Mouse (Mus musculus): ENCODE data around the gene Cab39. TPM values are rescaled to one million over a fixed set of nuclear protein-coding genes. Genes with fewer than 3 reads are reported as not detected.

Cab39 gene
- polyA plus RNA-seq, 2 experiments: 48.9 to 59.4 TPM

GRCm38 (mm10) chr1:85898761-85899387, 105.6 kb downstream of the Cab39 start:
- no peaks in the 10 kb centered on the region for H3K27me3 ChIP-seq (ENCODE audit: control insufficient read depth, insufficient read depth, low read length)
- no peak overlapping the region for H3K4me3 ChIP-seq (replicated peaks; ENCODE audit: low read length)
- H3K9ac ChIP-seq (ENCODE audit: low read depth, low read length, severe bottlenecking): no peak overlapping the region
- peaks cover 18% of the 10 kb centered on the region for H3K36me3 ChIP-seq (ENCODE audit: control insufficient read depth, insufficient read depth, low read length)
- no peak overlapping the region for H3K4me2 ChIP-seq (replicated peaks; ENCODE audit: low read depth, low read length, severe bottlenecking)
- DNase-seq (ENCODE audit: low spot score) (no peak), ATAC-seq (ENCODE audit: low FRiP score, low read depth) (no peak)
- no peak for TF ChIP-seq POLR2A (IDR thresholded peaks at IDR 0.05; ENCODE audit: borderline replicate concordance, extremely low read depth, insufficient read depth, insufficient read length)
- H3K9me3 ChIP-seq (ENCODE audit: control insufficient read depth, low read length): no peaks in the 10 kb centered on the region
- WGBS: 48% methylated on average over 12 of the region's 12 CpGs
- H3K4me1 ChIP-seq (ENCODE audit: control insufficient read depth, insufficient read depth, low read length): peaks cover 66% of the 10 kb centered on the region
- no peak overlapping the region for H3K27ac ChIP-seq (replicated peaks; ENCODE audit: low read depth, low read length)

GRCm38 (mm10) chr1:85899388-85899761, 106.1 kb downstream of the Cab39 start:
- no peak overlapping the region for H3K9ac ChIP-seq (ENCODE audit: low read depth, low read length, severe bottlenecking)
- H3K4me3 ChIP-seq (replicated peaks; ENCODE audit: low read length): no peak overlapping the region
- H3K4me2 ChIP-seq (replicated peaks; ENCODE audit: low read depth, low read length, severe bottlenecking): no peak overlapping the region
- H3K27ac ChIP-seq (replicated peaks; ENCODE audit: low read depth, low read length): no peak overlapping the region
- H3K27me3 ChIP-seq (ENCODE audit: control insufficient read depth, insufficient read depth, low read length): no peaks in the 10 kb centered on the region
- H3K9me3 ChIP-seq (ENCODE audit: control insufficient read depth, low read length): no peaks in the 10 kb centered on the region
- no peak for TF ChIP-seq POLR2A (IDR thresholded peaks at IDR 0.05; ENCODE audit: borderline replicate concordance, extremely low read depth, insufficient read depth, insufficient read length)
- H3K4me1 ChIP-seq (ENCODE audit: control insufficient read depth, insufficient read depth, low read length): peaks cover 65% of the 10 kb centered on the region
- ATAC-seq (ENCODE audit: low FRiP score, low read depth) (no peak), DNase-seq (ENCODE audit: low spot score) (no peak)
- H3K36me3 ChIP-seq (ENCODE audit: control insufficient read depth, insufficient read depth, low read length): peaks cover 23% of the 10 kb centered on the region

GRCm38 (mm10) chr1:85900521-85901333, 107.5 kb downstream of the Cab39 start:
- TF ChIP-seq POLR2A (IDR thresholded peaks at IDR 0.05; ENCODE audit: borderline replicate concordance, extremely low read depth, insufficient read depth, insufficient read length): no peak

More at GRCm38 (mm10) chr1:85900521-85901333, 107.5 kb downstream of the Cab39 start:
- Histone ChIP-seq H3K27ac (replicated peaks; ENCODE audit: low read depth, low read length) (peak overlapping the region; percentile 55; the same call in 1 of the 2 replicates), H3K4me2 (replicated peaks; ENCODE audit: low read depth, low read length, severe bottlenecking) (0 out of 2 replicates have a peak overlapping the region, but pooled peaks have one; percentile 0), H3K9ac (ENCODE audit: low read depth, low read length, severe bottlenecking) (no peak overlapping the region), H3K36me3 (ENCODE audit: control insufficient read depth, insufficient read depth, low read length) (peaks cover 36% of the 10 kb centered on the region), H3K4me1 (ENCODE audit: control insufficient read depth, insufficient read depth, low read length) (peaks cover 63% of the 10 kb centered on the region), H3K9me3 (ENCODE audit: control insufficient read depth, low read length) (no peaks in the 10 kb centered on the region), H3K4me3 (replicated peaks; ENCODE audit: low read length) (no peak overlapping the region), H3K27me3 (ENCODE audit: control insufficient read depth, insufficient read depth, low read length) (no peaks in the 10 kb centered on the region)
- no peak for DNase-seq (ENCODE audit: low spot score)
- 58% methylated on average over 7 of the region's 7 CpGs for WGBS
- ATAC-seq (ENCODE audit: low FRiP score, low read depth): no peak

Small RNA genes lying within 50 kb of the gene (microRNA-seq; reads per million reads assigned to microRNA genes)
- gene Gm25472 (not detected), gene Mir8096 (not detected)

Other genes starting within 250 kb of the Cab39 start
- gene G530012D18Rik, start 217.8 kb upstream of the Cab39 start, polyA plus RNA-seq (2012; rRNA removed): not detected in 2 replicates
- not detected in 2 replicates for gene G530012D18Rik, start 217.8 kb upstream of the Cab39 start, polyA plus RNA-seq (2014; fragmentation: Nextera tagmentation; extraction: Ambion mirVana)
- gene Sp110, start 194.6 kb upstream of the Cab39 start, polyA plus RNA-seq (2012; rRNA removed): 1.9 and 2.1 TPM in 2 replicates
- 2.0 and 2.1 TPM in 2 replicates for gene Sp110, start 194.6 kb upstream of the Cab39 start, polyA plus RNA-seq (2014; fragmentation: Nextera tagmentation; extraction: Ambion mirVana)
- gene Sp140, start 193.1 kb upstream of the Cab39 start, polyA plus RNA-seq (2012; rRNA removed): 0.91 and 0.94 TPM in 2 replicates
- 1.4 and 1.6 TPM in 2 replicates for gene Sp140, start 193.1 kb upstream of the Cab39 start, polyA plus RNA-seq (2014; fragmentation: Nextera tagmentation; extraction: Ambion mirVana)
- gene Sp100, start 143.5 kb upstream of the Cab39 start, polyA plus RNA-seq (2012; rRNA removed): 0.59 and 1.2 TPM in 2 replicates
- gene Sp100, start 143.5 kb upstream of the Cab39 start, polyA plus RNA-seq (2014; fragmentation: Nextera tagmentation; extraction: Ambion mirVana): 0.39 and 1.5 TPM in 2 replicates
- gene A630001G21Rik, start 14.8 kb upstream of the Cab39 start, polyA plus RNA-seq (2012; rRNA removed): 2.8 and 3.1 TPM in 2 replicates
- gene A630001G21Rik, start 14.8 kb upstream of the Cab39 start, polyA plus RNA-seq (2014; fragmentation: Nextera tagmentation; extraction: Ambion mirVana): 1.4 and 1.7 TPM in 2 replicates
- gene Itm2c, start 100.8 kb downstream of the Cab39 start, polyA plus RNA-seq (2012; rRNA removed): 213 and 289 TPM in 2 replicates
- 181 and 197 TPM in 2 replicates for gene Itm2c, start 100.8 kb downstream of the Cab39 start, polyA plus RNA-seq (2014; fragmentation: Nextera tagmentation; extraction: Ambion mirVana)
- gene 4933407L21Rik, start 135.0 kb downstream of the Cab39 start, polyA plus RNA-seq (2012; rRNA removed): 1.2 and 1.3 TPM in 2 replicates
- gene 4933407L21Rik, start 135.0 kb downstream of the Cab39 start, polyA plus RNA-seq (2014; fragmentation: Nextera tagmentation; extraction: Ambion mirVana): 0.66 and 0.73 TPM in 2 replicates
- gene Gpr55, start 167.6 kb downstream of the Cab39 start, polyA plus RNA-seq (2012; rRNA removed): 0.11 and 0.12 TPM in 2 replicates
- gene Gpr55, start 167.6 kb downstream of the Cab39 start, polyA plus RNA-seq (2014; fragmentation: Nextera tagmentation; extraction: Ambion mirVana): not detected in 2 replicates
- not detected in 2 replicates for gene Spata3, start 223.4 kb downstream of the Cab39 start, polyA plus RNA-seq (2012; rRNA removed)
- gene Spata3, start 223.4 kb downstream of the Cab39 start, polyA plus RNA-seq (2014; fragmentation: Nextera tagmentation; extraction: Ambion mirVana): not detected in 2 replicates

All from limb, embryonic 14.5 days (tissue).